Mouse (Mus musculus) kidney, postnatal 0 days (tissue): ENCODE data around the gene Kat8. TPM values are rescaled to one million over a fixed set of nuclear protein-coding genes. Genes with fewer than 3 reads are reported as not detected.
"Not testable (repeated sequence)": the region's sequence is repeated elsewhere in the genome, so short reads cannot be mapped to it uniquely, and the experiment has no call there.

Source experiments
- ATAC-seq: fragments of 200-750 bp; cut with Nextera tagmentation; replicated peaks from 2 replicates; pipeline ENCODE4 v1.8.0; 2017; ENCODE audit warnings: low read depth, moderate number of reproducible peaks, moderate TSS enrichment, moderate library complexity; ENCODE audit not compliant: low FRiP score
- DNase-seq: peaks from one replicate; pipeline ENCODE4 v3.0.0-alpha.2; 2016; ENCODE audit warnings: low spot score
- H3K27ac ChIP-seq: fragments of 300-500 bp; sonication (generic); 2 replicates; pipeline ENCODE4 v1.5.1; 2014; ENCODE audit warnings: mild to moderate bottlenecking
- H3K27me3 ChIP-seq: fragments of 300-500 bp; sonication (generic); 2 replicates; pipeline ENCODE4 v1.6.1; 2014; ENCODE audit warnings: low read length, mixed read lengths; ENCODE audit not compliant: insufficient read depth
- H3K36me3 ChIP-seq: fragments of 300-500 bp; sonication (generic); 2 replicates; pipeline ENCODE4 v1.6.1; 2014; ENCODE audit warnings: low read length, mixed read lengths; ENCODE audit not compliant: insufficient read depth
- H3K4me1 ChIP-seq: fragments of 300-500 bp; sonication (generic); replicated peaks from 2 replicates; pipeline ENCODE4 v1.6.1; 2014; ENCODE audit warnings: antibody characterized with exemption, low read length, mixed read lengths; ENCODE audit not compliant: insufficient read depth
- H3K4me2 ChIP-seq: fragments of 300-500 bp; sonication (generic); 2 replicates; pipeline ENCODE4 v1.6.1; 2014; ENCODE audit warnings: mild to moderate bottlenecking, low read length, moderate library complexity, mixed read lengths
- H3K4me3 ChIP-seq: fragments of 300-500 bp; sonication (generic); replicated peaks from 2 replicates; pipeline ENCODE4 v1.5.1; 2014; ENCODE audit warnings: low read depth, low read length
- H3K9ac ChIP-seq: fragments of 300-500 bp; sonication (generic); 2 replicates; pipeline ENCODE4 v1.6.1; 2014; ENCODE audit warnings: low read depth, low read length
- H3K9me3 ChIP-seq: fragments of 300-500 bp; sonication (generic); replicated peaks from 2 replicates; pipeline ENCODE4 v1.6.1; 2016; ENCODE audit warnings: low read length, inconsistent platforms, mixed read lengths
- CTCF ChIP-seq: IDR thresholded peaks from 2 replicates; pipeline ENCODE4 v1.5.1; 2016; ENCODE audit warnings: antibody characterized with exemption, low read depth, mild to moderate bottlenecking, moderate library complexity
- WGBS: fragments of 180-500 bp; shearing (Covaris S2); extraction: QIAGEN DNeasy Blood & Tissue Kit; methylation state at CpG from one replicate; pipeline ENCODE4 v1.1.7; 2014; 5-methylcytosine and 5-hydroxymethylcytosine counted together
- polyA plus RNA-seq: library from polyadenylated mRNA; unstranded; fragments of >200 nt; fragmentation: Nextera tagmentation; extraction: Ambion mirVana; gene quantifications from 2 replicates; pipeline ENCODE4 v1.2.1, GENCODE M21; 2015

Gene Kat8
- polyA plus RNA-seq, 1 experiment from 2014 or later, result 32.2 TPM

GRCm38 (mm10) chr7:127886551-127886950 lies 25.8 kb upstream of the Kat8 start:
- Histone ChIP-seq H3K4me1 (no peaks in the 10 kb centered on the region), H3K27ac (no peak overlapping the region; the same call in 1 of the 2 replicates), H3K9me3 (no peaks in the 10 kb centered on the region), H3K9ac (no peak overlapping the region), H3K27me3 (no peaks in the 10 kb centered on the region), H3K4me3 (no peak overlapping the region), H3K4me2 (no peak overlapping the region), H3K36me3 (peaks cover 56% of the 10 kb centered on the region)
- TF ChIP-seq CTCF, result no peak
- WGBS, result 89% methylated on average over 6 of the region's 6 CpGs
- ATAC-seq, result no peak
- no peak for DNase-seq

GRCm38 (mm10) chr7:127887191-127887590 lies 25.1 kb upstream of the Kat8 start:
- Histone ChIP-seq H3K27me3 (no peaks in the 10 kb centered on the region), H3K36me3 (peaks cover 49% of the 10 kb centered on the region), H3K9ac (no peak overlapping the region), H3K27ac (no peak overlapping the region), H3K4me3 (no peak overlapping the region), H3K9me3 (no peaks in the 10 kb centered on the region), H3K4me2 (no peak overlapping the region), H3K4me1 (no peaks in the 10 kb centered on the region)
- DNase-seq (no peak), ATAC-seq (no peak)
- 87% methylated on average over 8 of the region's 8 CpGs for WGBS
- TF ChIP-seq CTCF, result no peak

- Histone ChIP-seq H3K36me3 (peaks cover 48% of the 10 kb centered on the region), H3K9me3 (no peaks in the 10 kb centered on the region), H3K4me1 (no peaks in the 10 kb centered on the region), H3K9ac (no peak overlapping the region), H3K4me3 (no peak overlapping the region), H3K27me3 (no peaks in the 10 kb centered on the region), H3K27ac (no peak overlapping the region), H3K4me2 (no peak overlapping the region)
- no peak for ATAC-seq
- no peak for DNase-seq
- WGBS, result 82% methylated on average over 3 of the region's 3 CpGs
- no peak for TF ChIP-seq CTCF
Observed at GRCm38 (mm10) chr7:127887781-127888180, 24.5 kb upstream of the Kat8 start.

- H3K36me3 ChIP-seq, result peaks cover 42% of the 10 kb centered on the region
Observed at GRCm38 (mm10) chr7:127888821-127889220, 23.5 kb upstream of the Kat8 start.

GRCm38 (mm10) chr7:127890798-127891197 lies 21.5 kb upstream of the Kat8 start, which contains the start of gene Prss53:
Prss53 (minus strand) TSS chr7:127890970.
- Histone ChIP-seq H3K36me3 (peaks cover 26% of the 10 kb centered on the region), H3K4me3 (no peak within 1 kb of the TSS), H3K4me1 (peaks cover 11% of the 10 kb centered on the region; the same call in 1 of the 2 replicates), H3K4me2 (no peak within 1 kb of the TSS), H3K27ac (0 out of 2 replicates have a peak within 1 kb of the TSS, but pooled peaks have one; percentile 19), H3K9ac (no peak within 1 kb of the TSS), H3K9me3 (no peaks in the 10 kb centered on the region), H3K27me3 (no peaks in the 10 kb centered on the region)
- no peak for ATAC-seq
- 31% methylated on average over 4 of the region's 4 CpGs for WGBS
- TF ChIP-seq CTCF, result no peak
- peak; percentile 39 for DNase-seq

More at GRCm38 (mm10) chr7:127888821-127889220, 23.5 kb upstream of the Kat8 start:
- WGBS, result 44% methylated on average over 3 of the region's 3 CpGs
- no peak overlapping the region for H3K4me3 ChIP-seq
- no peak overlapping the region for H3K9ac ChIP-seq
- H3K27me3 ChIP-seq, result no peaks in the 10 kb centered on the region
- DNase-seq (no peak), ATAC-seq (no peak)
- H3K4me2 ChIP-seq, result no peak overlapping the region
- no peaks in the 10 kb centered on the region for H3K4me1 ChIP-seq
- no peak for TF ChIP-seq CTCF
- H3K27ac ChIP-seq, result no peak overlapping the region
- no peaks in the 10 kb centered on the region for H3K9me3 ChIP-seq

- Histone ChIP-seq H3K4me1 (peaks cover 11% of the 10 kb centered on the region; the same call in 1 of the 2 replicates), H3K4me3 (peak overlapping the region; percentile 65; the same call in 1 of the 2 replicates), H3K4me2 (peak overlapping the region; percentile 88), H3K9ac (0 out of 2 replicates have a peak overlapping the region, but pooled peaks have one; percentile 65), H3K36me3 (peaks cover 11% of the 10 kb centered on the region), H3K9me3 (no peaks in the 10 kb centered on the region), H3K27ac (no peak overlapping the region), H3K27me3 (no peaks in the 10 kb centered on the region)
- no peak for TF ChIP-seq CTCF
- WGBS, result 55% methylated on average over 5 of the region's 5 CpGs
- ATAC-seq, result no peak
- DNase-seq, result no peak
Observed at GRCm38 (mm10) chr7:127894480-127894879, 17.8 kb upstream of the Kat8 start.

GRCm38 (mm10) chr7:127895442-127895841 lies 16.9 kb upstream of the Kat8 start, which contains the start of the genes Gm21974 and Vkorc1:
Gm21974 (minus strand) TSS chr7:127895454.
Vkorc1 (minus strand) TSS chr7:127895617.
- Histone ChIP-seq H3K9ac (peak within 1 kb of the TSS; percentile 65), H3K27ac (peak within 1 kb of the TSS; percentile 81), H3K4me3 (peak within 1 kb of the TSS; percentile 65), H3K4me2 (peak within 1 kb of the TSS; percentile 88), H3K4me1 (peaks cover 11% of the 10 kb centered on the region; the same call in 1 of the 2 replicates), H3K9me3 (no peaks in the 10 kb centered on the region), H3K27me3 (no peaks in the 10 kb centered on the region), H3K36me3 (peaks cover 8% of the 10 kb centered on the region)
- DNase-seq, result peak; percentile 99
- under 1% methylated on average over 26 of the region's 26 CpGs for WGBS
- TF ChIP-seq CTCF, result peak; percentile 60
- ATAC-seq, result peak; percentile 95

- H3K36me3 ChIP-seq, H3K27ac ChIP-seq, H3K9me3 ChIP-seq, H3K27me3 ChIP-seq, H3K9ac ChIP-seq, DNase-seq: not testable (repeated sequence)
- 0 out of 2 replicates have a peak overlapping the region, but pooled peaks have one; percentile 65 for H3K4me3 ChIP-seq
- 75% methylated on average over 7 of the region's 7 CpGs for WGBS
- peak; percentile 2; the same call in 1 of the 2 replicates for ATAC-seq
- peak overlapping the region; percentile 88; the same call in 1 of the 2 replicates for H3K4me2 ChIP-seq
- H3K4me1 ChIP-seq, result peaks cover 11% of the 10 kb centered on the region; the same call in 1 of the 2 replicates
Observed at GRCm38 (mm10) chr7:127895891-127896290, 16.4 kb upstream of the Kat8 start.
